Mouse (Mus musculus): ENCODE data around the gene Dnajc11. TPM values are rescaled to one million over a fixed set of nuclear protein-coding genes. Genes with fewer than 3 reads are reported as not detected.

The Dnajc11 gene
- polyA plus RNA-seq, 1 experiment from 2014 or later: 88.0 TPM

DNA sequence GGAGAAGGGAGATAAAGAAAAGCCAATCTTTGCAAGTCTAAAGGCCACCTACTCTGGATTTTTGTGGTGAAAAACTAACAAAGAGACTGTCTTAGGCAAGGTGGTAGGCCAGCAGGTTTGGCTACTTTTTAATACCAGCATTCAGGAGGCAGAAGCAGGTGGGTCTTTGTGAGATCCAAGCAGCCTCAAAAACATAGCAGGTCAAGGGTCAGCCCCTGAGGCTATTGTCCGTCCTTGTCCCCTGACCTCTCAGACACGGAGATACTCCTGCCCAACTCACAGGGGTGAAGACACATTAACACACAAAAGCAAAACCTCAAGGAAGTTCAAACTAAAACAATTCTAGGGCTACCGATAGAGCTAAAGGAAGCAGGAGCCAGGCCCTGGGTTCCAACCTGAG is 73.3 kb downstream of the Dnajc11 start:
- Histone ChIP-seq H3K4me3 (replicated peaks) (no peak overlapping the region), H3K9ac (replicated peaks) (no peak overlapping the region), H3K9me3 (no peaks in the 10 kb centered on the region), H3K36me3 (no peaks in the 10 kb centered on the region), H3K27me3 (peaks cover 49% of the 10 kb centered on the region), H3K27ac (no peak overlapping the region), H3K4me2 (replicated peaks) (no peak overlapping the region), H3K4me1 (replicated peaks) (peaks cover 44% of the 10 kb centered on the region)
- no peak for ATAC-seq
- WGBS: 21% methylated on average over 3 of the region's 3 CpGs

DNA sequence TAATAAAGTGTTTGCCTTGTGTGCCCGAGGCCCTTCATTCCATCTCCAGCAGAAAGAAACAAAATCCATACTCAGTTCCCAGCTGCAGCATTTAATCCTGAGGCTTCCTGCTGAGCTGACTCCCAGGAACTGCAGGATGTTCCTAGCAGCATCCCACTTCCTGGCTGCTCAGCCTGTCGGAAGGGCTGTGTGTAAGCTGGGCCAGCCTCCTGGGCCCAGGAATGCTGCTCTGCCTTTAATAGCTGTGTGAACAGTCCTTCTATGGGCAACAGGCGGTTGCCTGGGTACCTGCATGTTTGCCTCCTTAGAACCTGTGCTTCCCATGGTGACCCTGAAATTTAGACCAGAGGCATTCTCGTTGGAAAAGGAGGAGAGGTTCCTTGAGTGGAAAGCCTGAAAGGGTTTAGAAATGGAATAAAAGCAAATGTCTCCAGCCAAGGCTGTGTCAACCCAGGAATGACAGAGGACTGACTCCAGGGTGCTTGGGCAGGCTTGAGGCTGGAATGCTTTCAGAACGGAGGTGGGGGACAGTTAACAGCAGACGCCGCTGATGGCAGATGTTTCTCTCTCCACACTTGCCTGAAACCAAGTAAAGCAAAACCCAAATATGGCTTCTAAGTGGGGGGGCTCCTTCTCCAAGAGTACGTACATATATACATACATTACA is 74.1 kb downstream of the Dnajc11 start:
- Histone ChIP-seq H3K9ac (replicated peaks) (peak overlapping the region; percentile 23; the same call in 1 of the 2 replicates), H3K27me3 (peaks cover 49% of the 10 kb centered on the region), H3K4me1 (replicated peaks) (peaks cover 44% of the 10 kb centered on the region), H3K4me3 (replicated peaks) (peak overlapping the region; percentile 62), H3K9me3 (no peaks in the 10 kb centered on the region), H3K36me3 (no peaks in the 10 kb centered on the region), H3K4me2 (replicated peaks) (peak overlapping the region; percentile 100), H3K27ac (no peak overlapping the region)
- ATAC-seq: no peak
- 5% methylated on average over 8 of the region's 8 CpGs for whole genome bisulfite sequencing

DNA sequence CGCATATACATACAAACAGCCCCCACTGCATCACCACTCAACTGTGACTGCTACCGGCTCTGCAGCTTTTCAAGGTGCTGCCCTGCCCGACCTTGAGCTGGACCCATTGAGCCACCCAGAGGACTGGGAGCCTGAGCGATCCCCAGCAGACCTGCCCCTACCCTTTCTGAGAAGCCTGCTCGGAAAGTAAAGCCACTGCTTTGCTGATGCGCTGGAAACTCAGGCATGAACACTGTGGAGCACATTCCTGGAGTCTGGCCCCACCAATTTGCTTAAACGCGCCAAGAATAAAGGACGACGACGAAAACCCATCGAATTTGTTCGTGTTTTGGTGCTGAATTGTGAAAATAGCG is 74.6 kb downstream of the Dnajc11 start:
- no peak overlapping the region for H3K27ac ChIP-seq
- peak overlapping the region; percentile 100 for H3K4me2 ChIP-seq (replicated peaks)
- under 1% methylated on average over 14 of the region's 14 CpGs for WGBS
- peak overlapping the region; percentile 62 for H3K4me3 ChIP-seq (replicated peaks)
- 0 out of 2 replicates have a peak, but pooled peaks have one; percentile 24 for ATAC-seq
- H3K27me3 ChIP-seq: peaks cover 49% of the 10 kb centered on the region
- H3K36me3 ChIP-seq: no peaks in the 10 kb centered on the region
- no peaks in the 10 kb centered on the region for H3K9me3 ChIP-seq
- H3K4me1 ChIP-seq (replicated peaks): peaks cover 44% of the 10 kb centered on the region
- H3K9ac ChIP-seq (replicated peaks): peak overlapping the region; percentile 68

DNA sequence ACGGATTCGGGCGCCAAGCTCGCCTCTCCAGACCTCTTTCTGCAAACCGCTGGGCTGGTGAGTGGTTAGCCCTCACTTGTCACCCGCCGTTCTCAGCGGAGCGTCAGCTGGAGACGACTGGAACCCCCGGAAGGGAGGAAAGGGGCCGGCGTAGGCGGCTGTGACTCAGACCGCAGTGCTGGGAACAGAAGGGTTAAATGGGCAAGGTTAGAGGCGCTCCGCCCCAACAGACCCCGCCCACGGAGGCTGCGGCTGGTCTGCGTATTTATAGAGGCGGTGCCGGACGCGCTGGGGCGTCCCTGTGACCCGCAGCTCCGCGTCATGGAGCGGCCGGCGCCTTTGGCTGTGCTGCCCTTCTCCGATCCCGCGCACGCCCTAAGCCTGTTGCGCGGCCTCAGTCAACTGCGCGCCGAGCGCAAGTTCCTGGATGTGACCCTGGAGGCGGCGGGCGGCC is 75.2 kb downstream of the Dnajc11 start, which contains the start of gene Klhl21:
Gene Klhl21, plus strand, starts transcription at position 182 of the 454 bp plus-strand sequence.
- H3K27ac ChIP-seq: peak within 1 kb of the TSS; percentile 54
- under 1% methylated on average over 45 of the region's 45 CpGs for WGBS
- peaks cover 44% of the 10 kb centered on the region for H3K4me1 ChIP-seq (replicated peaks)
- H3K4me3 ChIP-seq (replicated peaks): peak within 1 kb of the TSS; percentile 62
- peak within 1 kb of the TSS; percentile 68 for H3K9ac ChIP-seq (replicated peaks)
- H3K4me2 ChIP-seq (replicated peaks): peak within 1 kb of the TSS; percentile 100
- H3K36me3 ChIP-seq: no peaks in the 10 kb centered on the region; the same call in 1 of the 2 replicates
- ATAC-seq: peak; percentile 83
- H3K9me3 ChIP-seq: no peaks in the 10 kb centered on the region
- H3K27me3 ChIP-seq: peaks cover 49% of the 10 kb centered on the region

DNA sequence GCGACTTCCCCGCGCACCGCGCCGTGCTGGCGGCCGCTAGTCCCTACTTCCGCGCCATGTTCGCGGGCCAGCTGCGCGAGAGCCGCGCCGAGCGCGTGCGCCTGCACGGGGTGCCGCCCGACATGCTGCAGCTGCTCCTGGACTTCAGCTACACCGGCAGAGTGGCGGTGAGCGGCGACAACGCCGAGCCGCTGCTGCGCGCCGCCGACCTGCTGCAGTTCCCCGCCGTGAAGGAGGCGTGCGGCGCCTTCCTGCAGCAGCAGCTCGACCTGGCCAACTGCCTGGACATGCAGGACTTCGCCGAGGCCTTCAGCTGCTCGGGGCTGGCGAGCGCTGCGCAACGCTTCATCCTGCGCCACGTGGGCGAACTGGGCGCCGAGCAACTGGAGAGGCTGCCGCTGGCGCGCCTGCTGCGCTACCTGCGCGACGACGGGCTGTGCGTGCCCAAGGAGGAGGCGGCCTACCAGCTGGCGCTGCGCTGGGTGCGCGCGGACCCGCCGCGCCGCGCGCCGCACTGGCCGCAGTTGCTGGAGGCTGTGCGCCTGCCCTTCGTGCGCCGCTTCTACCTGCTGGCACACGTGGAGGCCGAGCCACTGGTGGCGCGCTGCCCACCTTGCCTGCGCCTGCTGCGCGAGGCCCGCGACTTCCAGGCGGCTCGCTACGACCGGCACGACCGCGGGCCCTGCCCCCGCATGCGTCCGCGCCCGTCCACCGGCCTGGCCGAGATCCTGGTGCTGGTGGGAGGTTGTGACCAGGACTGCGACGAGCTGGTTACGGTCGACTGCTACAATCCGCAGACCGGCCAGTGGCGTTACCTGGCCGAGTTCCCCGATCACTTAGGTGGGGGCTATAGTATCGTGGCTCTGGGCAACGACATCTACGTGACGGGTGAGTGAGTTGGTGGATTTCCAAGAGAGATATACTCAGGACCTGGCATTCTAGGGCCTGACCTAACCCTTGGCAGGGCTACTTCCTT is 75.9 kb downstream of the Dnajc11 start:
- H3K36me3 ChIP-seq: peaks cover 2% of the 10 kb centered on the region; the same call in 1 of the 2 replicates
- under 1% methylated on average over 115 of the region's 115 CpGs for WGBS

DNA sequence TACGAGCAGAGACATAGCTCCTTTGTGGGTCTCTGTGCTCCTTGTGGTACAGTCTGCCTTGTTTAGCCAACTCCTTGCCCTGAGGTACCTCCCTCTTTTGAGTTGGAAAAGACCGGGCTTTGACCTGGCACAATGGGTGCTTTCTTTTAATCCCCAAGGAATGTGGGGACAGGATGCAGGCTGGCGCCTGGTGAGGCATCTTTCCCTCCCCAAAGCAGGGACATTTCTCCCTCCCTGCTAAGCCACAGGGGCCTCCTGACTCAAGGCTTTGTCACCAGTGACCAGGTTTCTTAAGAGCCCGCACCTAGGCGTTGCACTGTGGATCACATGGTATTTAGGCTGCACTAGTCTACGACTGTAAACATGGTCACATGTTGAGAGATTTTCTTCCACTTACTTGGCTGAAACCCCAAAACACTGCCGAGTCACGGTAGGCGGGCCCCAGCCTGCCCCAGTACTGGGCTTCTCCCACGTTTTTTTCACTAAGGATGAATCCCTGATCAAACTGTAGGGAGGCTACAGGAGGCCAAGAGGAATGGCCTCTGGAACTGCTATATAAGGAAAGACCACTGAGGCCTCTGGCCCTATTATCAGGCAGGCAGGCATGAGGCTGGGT is 76.7 kb downstream of the Dnajc11 start:
- H3K27ac ChIP-seq: no peak overlapping the region
- peaks cover 44% of the 10 kb centered on the region for H3K4me1 ChIP-seq (replicated peaks)
- peak overlapping the region; percentile 100 for H3K4me2 ChIP-seq (replicated peaks)
- H3K9me3 ChIP-seq: no peaks in the 10 kb centered on the region
- peaks cover 49% of the 10 kb centered on the region for H3K27me3 ChIP-seq
- 2% methylated on average over 10 of the region's 10 CpGs for WGBS
- ATAC-seq: 0 out of 2 replicates have a peak, but pooled peaks have one; percentile 4
- H3K9ac ChIP-seq (replicated peaks): peak overlapping the region; percentile 68
- peaks cover 3% of the 10 kb centered on the region; the same call in 1 of the 2 replicates for H3K36me3 ChIP-seq
- peak overlapping the region; percentile 62 for H3K4me3 ChIP-seq (replicated peaks)

More for the DNA sequence above, 75.9 kb downstream of the Dnajc11 start:
- Histone ChIP-seq H3K27me3 (peaks cover 49% of the 10 kb centered on the region), H3K9me3 (no peaks in the 10 kb centered on the region), H3K4me1 (replicated peaks) (peaks cover 44% of the 10 kb centered on the region), H3K4me3 (replicated peaks) (peak overlapping the region; percentile 62), H3K27ac (peak overlapping the region; percentile 54), H3K4me2 (replicated peaks) (peak overlapping the region; percentile 100), H3K9ac (replicated peaks) (peak overlapping the region; percentile 68)
- ATAC-seq: peak; percentile 82

DNA sequence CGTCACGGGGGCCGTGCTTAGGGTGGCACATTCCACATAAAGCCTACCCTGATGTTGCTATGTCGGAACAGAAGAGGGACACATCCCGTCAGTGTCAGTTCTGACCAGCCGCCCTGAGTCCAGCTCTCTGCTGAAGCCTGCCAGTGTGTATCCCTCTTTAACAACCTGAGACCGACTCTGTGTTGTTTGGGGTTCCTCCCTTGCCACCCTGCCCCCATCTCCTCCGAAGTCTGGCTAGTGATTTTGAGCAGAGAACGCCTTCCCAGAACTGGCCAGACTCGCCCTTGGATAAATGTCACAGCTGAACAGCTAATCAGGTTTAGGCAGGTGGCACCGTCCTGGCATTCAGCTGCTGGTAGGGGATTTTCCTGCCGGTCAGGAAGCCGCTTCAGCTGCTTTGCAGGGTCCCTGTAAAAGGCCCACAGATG is 77.2 kb downstream of the Dnajc11 start:
- H3K27me3 ChIP-seq: peaks cover 45% of the 10 kb centered on the region
- peak overlapping the region; percentile 100 for H3K4me2 ChIP-seq (replicated peaks)
- peak overlapping the region; percentile 62 for H3K4me3 ChIP-seq (replicated peaks)
- H3K9me3 ChIP-seq: no peaks in the 10 kb centered on the region
- peak overlapping the region; percentile 68; the same call in 1 of the 2 replicates for H3K9ac ChIP-seq (replicated peaks)
- no peak for ATAC-seq
- H3K36me3 ChIP-seq: peaks cover 5% of the 10 kb centered on the region; the same call in 1 of the 2 replicates
- no peak overlapping the region for H3K27ac ChIP-seq
- peaks cover 44% of the 10 kb centered on the region for H3K4me1 ChIP-seq (replicated peaks)
- WGBS: 5% methylated on average over 13 of the region's 13 CpGs

DNA sequence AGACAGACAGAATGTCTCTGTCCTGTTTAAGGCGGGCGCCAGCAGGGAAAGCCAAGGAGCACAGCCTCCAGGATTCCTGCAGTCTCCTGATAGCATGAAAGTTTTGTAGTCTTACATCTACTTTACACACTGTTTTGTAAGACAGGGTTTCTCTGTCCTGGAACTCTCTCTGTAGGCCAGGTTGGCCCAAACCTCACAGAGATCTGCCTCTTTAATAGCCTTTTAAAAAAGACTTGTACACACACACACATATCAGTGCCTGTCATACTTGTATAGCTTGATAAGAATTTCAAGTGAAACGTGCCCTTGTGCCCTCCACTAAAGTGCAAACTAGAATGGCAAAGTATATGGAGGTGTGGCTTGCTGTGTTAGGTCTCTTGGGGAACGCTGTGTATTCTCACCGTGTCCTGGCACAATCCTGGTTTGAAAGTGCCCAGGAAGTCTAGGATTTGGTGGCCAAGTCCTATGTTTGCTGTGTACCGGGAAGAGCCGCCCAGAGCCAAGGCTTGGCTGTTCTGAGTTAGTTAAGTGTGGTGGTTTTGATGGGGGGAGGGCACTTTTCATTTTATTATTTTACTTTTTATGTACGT is 77.8 kb downstream of the Dnajc11 start:
- Histone ChIP-seq H3K27me3 (peaks cover 44% of the 10 kb centered on the region), H3K9me3 (no peaks in the 10 kb centered on the region), H3K4me2 (replicated peaks) (peak overlapping the region; percentile 100), H3K4me3 (replicated peaks) (peak overlapping the region; percentile 62; the same call in 1 of the 2 replicates), H3K27ac (no peak overlapping the region), H3K9ac (replicated peaks) (no peak overlapping the region), H3K4me1 (replicated peaks) (peaks cover 44% of the 10 kb centered on the region), H3K36me3 (peaks cover 6% of the 10 kb centered on the region; the same call in 1 of the 2 replicates)
- no peak for ATAC-seq
- WGBS: 69% methylated on average over 8 of the region's 8 CpGs

DNA sequence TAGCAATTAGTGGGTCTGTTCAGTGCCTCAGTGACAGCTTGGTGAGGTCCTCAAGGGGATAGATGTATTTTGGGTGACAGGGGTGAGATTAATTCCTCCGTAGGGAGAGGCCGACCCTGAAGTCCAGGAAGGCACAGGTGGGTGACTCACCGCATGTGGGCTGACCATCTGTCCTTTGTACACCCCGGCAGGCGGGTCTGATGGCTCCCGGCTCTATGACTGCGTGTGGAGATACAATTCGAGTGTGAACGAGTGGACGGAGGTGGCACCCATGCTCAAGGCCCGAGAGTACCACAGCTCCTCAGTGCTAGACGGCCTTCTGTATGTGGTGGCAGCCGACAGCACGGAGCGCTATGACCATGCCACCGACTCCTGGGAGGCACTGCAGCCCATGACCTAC is 78.6 kb downstream of the Dnajc11 start:
- Histone ChIP-seq H3K27me3 (peaks cover 36% of the 10 kb centered on the region), H3K9me3 (no peaks in the 10 kb centered on the region), H3K4me2 (replicated peaks) (no peak overlapping the region), H3K4me3 (replicated peaks) (no peak overlapping the region), H3K27ac (no peak overlapping the region), H3K4me1 (replicated peaks) (peaks cover 44% of the 10 kb centered on the region), H3K9ac (replicated peaks) (no peak overlapping the region), H3K36me3 (peaks cover 6% of the 10 kb centered on the region; the same call in 1 of the 2 replicates)
- WGBS: 91% methylated on average over 16 of the region's 16 CpGs
- ATAC-seq: no peak

DNA sequence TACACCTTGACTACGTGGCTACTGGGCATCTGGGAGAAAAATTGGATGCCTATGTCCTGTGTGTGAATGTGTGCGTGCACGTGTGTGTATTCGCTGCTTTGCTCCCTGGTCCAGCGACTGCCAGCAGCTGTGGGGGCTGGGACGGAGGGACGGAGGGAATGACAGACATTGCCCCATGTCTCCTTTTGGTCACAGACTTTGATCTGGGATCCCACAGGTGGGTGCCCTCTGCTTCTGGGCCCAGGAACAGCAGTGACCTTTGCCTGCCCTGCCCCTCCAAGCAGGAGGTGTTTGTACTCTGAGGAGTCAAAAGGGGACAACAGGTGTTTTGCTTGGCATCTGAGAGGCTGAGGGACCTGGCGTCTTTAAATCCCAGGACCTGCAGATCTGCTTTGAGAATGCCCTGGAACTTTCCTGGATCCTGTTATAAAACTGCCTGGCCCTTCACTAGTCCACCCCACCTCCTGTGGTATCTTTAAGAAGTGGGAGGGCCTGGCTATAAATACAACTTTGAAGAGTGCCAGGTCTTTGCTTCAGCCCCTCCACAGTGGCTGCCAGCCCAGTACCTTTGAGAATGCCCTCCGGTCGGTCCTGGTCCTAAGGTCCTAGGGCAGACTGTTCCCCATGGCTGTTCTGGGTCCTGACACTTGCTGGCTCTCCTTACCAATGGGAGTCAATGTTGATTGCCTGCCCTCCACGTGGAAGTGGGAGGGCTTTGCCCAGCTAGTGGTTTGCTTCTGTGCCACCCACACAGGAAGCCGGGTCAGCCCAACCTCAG is 79.7 kb downstream of the Dnajc11 start:
- 85% methylated on average over 12 of the region's 12 CpGs for WGBS
- ATAC-seq: no peak

More for the DNA sequence above, 79.7 kb downstream of the Dnajc11 start:
- H3K4me2 ChIP-seq (replicated peaks): no peak overlapping the region
- peaks cover 12% of the 10 kb centered on the region for H3K36me3 ChIP-seq
- peaks cover 34% of the 10 kb centered on the region for H3K4me1 ChIP-seq (replicated peaks)
- H3K9ac ChIP-seq (replicated peaks): no peak overlapping the region
- no peak overlapping the region for H3K27ac ChIP-seq
- H3K9me3 ChIP-seq: no peaks in the 10 kb centered on the region
- H3K27me3 ChIP-seq: peaks cover 24% of the 10 kb centered on the region
- H3K4me3 ChIP-seq (replicated peaks): no peak overlapping the region

Data from midbrain, embryonic 13.5 days (tissue).